Mouse (Mus musculus) ES-Bruce4 (cell line): ENCODE measurements around the gene Il27. TPM values are rescaled to one million over a fixed set of nuclear protein-coding genes. Genes with fewer than 3 reads are reported as not detected.

Source experiments
- H3K27ac ChIP-seq: 2 replicates; pipeline ENCODE4 v1.5.1; 2012; ENCODE audit warnings: low read length, inconsistent platforms; ENCODE audit not compliant: insufficient read depth
- H3K27me3 ChIP-seq: 2 replicates; pipeline ENCODE4 v1.6.1; 2012; ENCODE audit warnings: mild to moderate bottlenecking, low read length, inconsistent platforms; ENCODE audit not compliant: control insufficient read depth, poor library complexity, insufficient read depth, severe bottlenecking
- H3K36me3 ChIP-seq: 2 replicates; pipeline ENCODE4 v1.6.1; 2012; ENCODE audit warnings: inconsistent platforms, mild to moderate bottlenecking, low read length, moderate library complexity; ENCODE audit not compliant: control insufficient read depth, poor library complexity, insufficient read depth, severe bottlenecking
- H3K4me1 ChIP-seq: one replicate; pipeline ENCODE4 v1.8.1; 2011; ENCODE audit warnings: low read length; ENCODE audit not compliant: control insufficient read depth, insufficient read depth
- H3K4me3 ChIP-seq: 2 replicates; pipeline ENCODE4 v1.5.1; 2011; ENCODE audit warnings: low read depth, mild to moderate bottlenecking, low read length
- H3K9ac ChIP-seq: 2 replicates; pipeline ENCODE4 v1.6.1; 2012; ENCODE audit warnings: low read depth, mild to moderate bottlenecking, inconsistent platforms; ENCODE audit not compliant: poor library complexity, severe bottlenecking
- H3K9me3 ChIP-seq: replicated peaks from 2 replicates; pipeline ENCODE4 v1.6.1; 2012; ENCODE audit warnings: mild to moderate bottlenecking, low read length, inconsistent platforms; ENCODE audit not compliant: control insufficient read depth, poor library complexity, insufficient read depth, severe bottlenecking
- CTCF ChIP-seq: IDR thresholded peaks from one replicate; pipeline ENCODE4 v1.8.1; 2011; ENCODE audit warnings: low read depth, low read length
- EP300 ChIP-seq: IDR thresholded peaks from 2 replicates; pipeline ENCODE4 v1.6.1; 2011; ENCODE audit warnings: low read depth, low read length; ENCODE audit not compliant: insufficient read depth
- POLR2A ChIP-seq: IDR thresholded peaks from one replicate; pipeline ENCODE4 v1.8.1; 2011; ENCODE audit warnings: low read length; ENCODE audit not compliant: insufficient read depth
- polyA plus RNA-seq: library from polyadenylated mRNA; stranded (reverse); fragments of >200 nt; gene quantifications from 2 replicates; pipeline ENCODE4 v1.2.4, GENCODE M21; 2011; ENCODE audit warnings: low read depth; ENCODE audit not compliant: missing spikeins, insufficient read depth, insufficient read length

Il27 gene
- polyA plus RNA-seq, 1 experiment = not detected

DNA sequence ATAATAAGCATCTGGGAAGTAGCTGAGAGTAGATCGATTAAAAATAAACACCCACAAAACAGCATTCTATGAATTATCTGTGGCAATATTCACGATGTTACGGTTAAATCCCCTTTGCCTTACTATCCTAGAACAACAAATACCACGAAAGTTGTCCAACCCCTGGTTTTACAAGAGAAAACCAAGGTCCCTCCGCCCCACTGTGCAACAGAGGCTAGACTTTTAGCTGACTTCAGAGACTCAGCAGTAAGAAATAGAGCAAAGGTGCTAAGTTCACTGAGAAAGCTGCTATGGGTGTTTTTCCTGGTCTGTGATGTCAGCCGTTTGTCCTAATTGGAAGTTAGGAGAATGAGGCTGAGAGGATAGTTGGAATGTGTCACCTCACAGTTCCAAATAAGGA is 11.0 kb downstream of the Il27 start:
- Histone ChIP-seq H3K36me3 (no peaks in the 10 kb centered on the region; the same call in 1 of the 2 replicates), H3K27ac (peak overlapping the region; percentile 71), H3K4me3 (peak overlapping the region; percentile 87), H3K9ac (peak overlapping the region; percentile 87), H3K4me1 (peaks cover 1% of the 10 kb centered on the region), H3K9me3 (no peaks in the 10 kb centered on the region), H3K27me3 (no peaks in the 10 kb centered on the region)
- TF ChIP-seq POLR2A (no peak), EP300 (no peak), CTCF (no peak)

DNA sequence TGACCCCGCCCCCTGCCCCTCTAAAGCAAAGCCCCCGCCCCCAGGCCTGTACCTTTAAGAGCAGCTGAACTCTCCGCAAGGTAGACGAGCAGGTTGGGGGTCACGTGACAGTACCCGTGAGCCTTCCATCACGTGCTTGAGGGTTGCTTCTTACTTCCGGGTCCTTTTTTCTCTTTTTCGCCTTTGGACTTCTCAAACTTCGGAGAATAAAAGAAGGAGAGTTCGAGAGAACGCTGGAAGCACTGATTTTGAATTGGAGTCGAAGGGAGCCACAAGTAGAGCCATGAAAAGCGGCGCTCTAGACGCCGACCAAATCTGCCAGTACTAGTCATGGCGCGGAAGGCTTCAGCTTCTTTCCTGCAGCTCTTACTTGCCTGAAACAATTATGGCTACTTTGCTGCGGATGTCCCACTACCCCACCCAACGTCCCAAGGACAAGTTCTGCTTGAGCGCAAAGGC is 11.5 kb downstream of the Il27 start:
- Histone ChIP-seq H3K36me3 (peaks cover 3% of the 10 kb centered on the region; the same call in 1 of the 2 replicates), H3K27ac (peak overlapping the region; percentile 71), H3K9me3 (no peaks in the 10 kb centered on the region), H3K27me3 (no peaks in the 10 kb centered on the region), H3K4me1 (peaks cover 1% of the 10 kb centered on the region), H3K4me3 (peak overlapping the region; percentile 87), H3K9ac (peak overlapping the region; percentile 87)
- TF ChIP-seq CTCF (no peak), POLR2A (no peak), EP300 (no peak)

DNA sequence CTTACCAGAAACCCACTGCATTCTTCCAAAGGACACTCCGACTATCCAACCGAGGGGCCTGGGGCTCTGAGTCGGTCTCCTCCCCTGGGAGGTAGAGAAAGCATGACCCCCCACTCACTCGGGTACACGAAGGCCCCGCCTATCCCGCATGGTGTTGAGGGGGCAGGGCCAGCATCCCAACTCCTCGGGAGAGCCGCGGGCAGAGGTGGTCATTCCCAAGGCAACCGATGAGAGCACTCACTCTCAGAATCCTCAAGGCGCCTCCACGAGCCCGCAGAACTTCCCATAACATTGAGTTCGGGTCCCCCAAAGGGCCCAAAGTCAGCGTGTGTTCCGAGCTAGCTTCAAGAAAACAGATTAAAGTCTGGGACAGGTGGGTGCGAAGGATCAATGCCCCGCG is 12.0 kb downstream of the Il27 start:
- Histone ChIP-seq H3K9me3 (no peaks in the 10 kb centered on the region), H3K4me1 (peaks cover 1% of the 10 kb centered on the region), H3K36me3 (peaks cover 6% of the 10 kb centered on the region; the same call in 1 of the 2 replicates), H3K9ac (peak overlapping the region; percentile 87), H3K27ac (no peak overlapping the region), H3K27me3 (no peaks in the 10 kb centered on the region), H3K4me3 (peak overlapping the region; percentile 87)
- TF ChIP-seq POLR2A (no peak), EP300 (no peak), CTCF (no peak)

DNA sequence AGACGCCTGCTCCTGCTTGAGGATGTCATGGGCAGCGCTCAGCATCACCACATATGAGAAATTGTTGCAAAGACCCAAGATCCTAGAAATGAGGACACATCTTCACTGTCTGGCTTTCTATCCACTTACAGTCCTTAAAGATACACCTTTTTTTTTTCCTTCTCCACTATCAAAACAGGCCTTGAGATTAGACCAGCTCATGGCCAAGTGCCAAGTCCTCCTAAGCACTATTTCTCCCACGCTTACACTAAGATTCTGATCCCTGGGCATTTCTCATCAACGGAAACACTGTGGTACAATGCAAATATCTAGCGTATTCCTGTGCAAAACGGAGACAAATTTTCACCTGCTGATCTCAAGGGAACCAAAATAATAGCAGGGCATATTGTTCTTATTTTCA is 13.1 kb downstream of the Il27 start:
- Histone ChIP-seq H3K27ac (no peak overlapping the region), H3K4me3 (no peak overlapping the region), H3K36me3 (peaks cover 9% of the 10 kb centered on the region; the same call in 1 of the 2 replicates), H3K9me3 (no peaks in the 10 kb centered on the region), H3K27me3 (no peaks in the 10 kb centered on the region), H3K4me1 (peaks cover 1% of the 10 kb centered on the region), H3K9ac (no peak overlapping the region)
- TF ChIP-seq EP300 (no peak), CTCF (no peak), POLR2A (no peak)

DNA sequence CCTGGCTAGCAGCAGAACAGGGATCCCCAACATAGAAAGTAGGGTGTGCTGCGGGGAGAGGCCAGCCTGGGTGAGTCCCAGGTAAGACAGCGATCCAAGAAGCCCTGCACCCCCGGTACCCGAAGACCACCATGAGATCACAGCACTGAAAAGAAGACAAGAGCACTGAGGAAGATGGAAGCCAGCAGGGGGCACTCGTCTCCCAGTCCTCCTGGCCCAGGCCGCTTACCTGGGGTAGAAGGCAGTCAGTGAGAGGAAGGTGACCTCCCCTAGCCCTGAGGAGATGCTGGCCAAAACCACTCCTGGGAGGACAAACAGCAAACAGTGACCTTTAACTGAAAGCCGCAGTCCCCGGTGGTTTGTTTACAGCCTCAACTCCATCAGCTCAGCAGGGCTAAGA is 15.6 kb downstream of the Il27 start:
- H3K4me1 ChIP-seq = no peaks in the 10 kb centered on the region
- H3K9ac ChIP-seq = no peak overlapping the region
- H3K9me3 ChIP-seq = no peaks in the 10 kb centered on the region
- H3K27me3 ChIP-seq = no peaks in the 10 kb centered on the region
- TF ChIP-seq EP300 (peak; percentile 28; the same call in 1 of the 2 replicates), CTCF (peak; percentile 77), POLR2A (no peak)
- no peak overlapping the region for H3K4me3 ChIP-seq
- peaks cover 9% of the 10 kb centered on the region; the same call in 1 of the 2 replicates for H3K36me3 ChIP-seq
- no peak overlapping the region for H3K27ac ChIP-seq

DNA sequence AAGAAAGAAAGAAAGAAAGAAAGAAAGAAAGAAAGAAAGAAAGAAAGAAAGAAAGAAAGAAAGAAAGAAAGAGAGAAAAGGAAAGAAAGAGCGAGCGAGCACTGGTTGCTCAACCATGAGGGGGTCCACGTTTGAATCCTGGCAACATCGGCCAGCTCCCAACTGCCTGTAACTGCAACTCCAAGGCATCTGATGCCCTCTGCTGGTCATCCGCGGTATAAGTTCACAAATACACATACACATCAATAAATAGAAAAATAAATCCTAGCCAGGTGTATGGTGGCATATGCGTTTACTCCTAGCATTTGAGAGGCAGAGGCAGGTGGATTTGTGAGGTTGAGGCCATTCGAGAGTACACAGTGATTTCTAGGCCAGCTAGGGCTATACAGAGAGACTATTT is 17.8 kb downstream of the Il27 start:
- peaks cover 11% of the 10 kb centered on the region for H3K36me3 ChIP-seq
- TF ChIP-seq CTCF = peak; percentile 82
- no peak for TF ChIP-seq EP300
- H3K9ac ChIP-seq = no peak overlapping the region
- H3K27ac ChIP-seq = no peak overlapping the region
- H3K4me3 ChIP-seq = no peak overlapping the region
- H3K4me1 ChIP-seq = no peaks in the 10 kb centered on the region
- H3K27me3 ChIP-seq = no peaks in the 10 kb centered on the region
- H3K9me3 ChIP-seq = no peaks in the 10 kb centered on the region
